Mouse (Mus musculus) cortical plate, adult 2 months (tissue): ENCODE measurements around the gene Sufu. TPM values are rescaled to one million over a fixed set of nuclear protein-coding genes. Genes with fewer than 3 reads are reported as not detected.

Experiments
- H3K27ac ChIP-seq: fragments of 200-500 bp; 2 replicates; pipeline ENCODE4 v1.5.1; 2012; ENCODE audit warnings: low read length, control low read depth, inconsistent platforms; ENCODE audit not compliant: insufficient read depth
- H3K4me1 ChIP-seq: fragments of 200-500 bp; 2 replicates; pipeline ENCODE4 v1.6.1; 2011; ENCODE audit warnings: low read length; ENCODE audit not compliant: control insufficient read depth, insufficient read depth
- H3K4me3 ChIP-seq: fragments of 200-500 bp; 2 replicates; pipeline ENCODE4 v1.5.1; 2011; ENCODE audit warnings: mild to moderate bottlenecking, low read length, control low read depth; ENCODE audit not compliant: insufficient read depth
- CTCF ChIP-seq: fragments of 200-500 bp; IDR thresholded peaks from 2 replicates; pipeline ENCODE4 v1.5.1; 2011; ENCODE audit warnings: mild to moderate bottlenecking, control low read depth, low read length; ENCODE audit not compliant: insufficient read depth; ENCODE audit errors: extremely low read depth
- POLR2A ChIP-seq: fragments of 200-500 bp; IDR thresholded peaks from 2 replicates; pipeline ENCODE4 v1.6.1; 2011; ENCODE audit warnings: mild to moderate bottlenecking, low read length, control low read depth; ENCODE audit not compliant: insufficient read depth; ENCODE audit errors: extremely low read depth
- polyA plus RNA-seq: library from polyadenylated mRNA; depleted of rRNA; stranded (reverse); fragments of >200 nt; gene quantifications from 2 replicates; pipeline ENCODE4 v1.2.3, GENCODE M21; 2012

Gene Sufu
- polyA plus RNA-seq, 1 experiment: 9.5 TPM

DNA sequence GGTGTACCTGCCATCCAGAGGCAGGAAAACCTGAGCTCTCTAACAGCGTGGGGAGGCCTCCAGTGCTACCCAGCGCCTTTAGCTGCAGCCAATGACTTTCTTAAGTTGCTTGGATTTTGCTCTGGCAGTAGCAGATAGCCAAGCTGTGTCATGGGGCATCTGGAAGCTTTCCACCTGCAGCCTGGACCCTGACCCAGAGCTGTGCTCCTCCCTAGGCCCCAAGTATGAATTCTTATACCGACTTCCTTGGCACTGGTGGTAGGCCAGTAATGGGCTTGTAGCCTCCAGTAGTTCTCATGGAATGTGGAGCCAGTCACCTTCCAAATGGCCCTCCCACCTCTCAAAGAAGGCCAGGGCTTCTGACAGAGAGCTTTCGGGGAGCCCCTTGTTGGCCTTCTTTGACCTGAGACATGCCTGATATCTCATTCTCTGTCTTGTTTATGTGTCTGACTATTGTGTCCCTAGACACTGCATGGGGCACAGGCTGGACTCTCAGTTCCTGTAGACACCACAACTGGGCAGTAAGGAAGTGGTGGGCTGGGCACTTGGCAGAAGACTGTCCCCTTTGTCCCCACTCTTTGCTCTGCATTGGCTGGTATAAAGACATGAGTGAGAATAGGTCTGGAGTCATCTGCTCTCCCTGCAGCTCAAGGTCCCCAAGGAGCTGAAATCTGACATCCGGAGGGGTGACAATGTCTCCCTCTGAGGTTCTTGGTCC lies 59.5 kb downstream of the Sufu start:
- H3K4me3 ChIP-seq: no peak overlapping the region
- TF ChIP-seq CTCF: no peak
- no peak for TF ChIP-seq POLR2A
- H3K27ac ChIP-seq: peak overlapping the region; percentile 42
- H3K4me1 ChIP-seq: peaks cover 2% of the 10 kb centered on the region; the same call in 1 of the 2 replicates

DNA sequence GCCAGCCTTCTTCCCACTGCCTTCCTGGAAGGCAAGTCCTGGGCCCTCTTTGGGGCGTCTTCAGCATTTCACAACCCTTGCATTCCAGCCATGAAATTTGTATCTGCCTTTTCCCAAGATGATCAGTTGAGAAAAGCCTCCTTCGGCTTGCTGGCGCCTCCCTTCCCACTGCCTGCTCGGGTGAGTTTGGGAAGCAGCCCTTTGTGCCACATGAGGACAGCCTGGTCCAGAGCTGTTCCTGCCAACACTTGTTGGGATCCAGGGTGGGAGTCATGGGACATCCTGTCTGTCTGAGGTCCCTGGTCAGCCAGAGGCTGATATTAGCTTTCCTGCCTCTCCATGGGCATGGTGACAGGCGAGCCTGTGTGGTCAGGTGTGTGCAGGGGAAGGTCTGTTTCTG lies 61.1 kb downstream of the Sufu start:
- no peak for TF ChIP-seq POLR2A
- no peak for TF ChIP-seq CTCF
- Histone ChIP-seq H3K27ac (no peak overlapping the region), H3K4me1 (peaks cover 2% of the 10 kb centered on the region; the same call in 1 of the 2 replicates), H3K4me3 (no peak overlapping the region)

DNA sequence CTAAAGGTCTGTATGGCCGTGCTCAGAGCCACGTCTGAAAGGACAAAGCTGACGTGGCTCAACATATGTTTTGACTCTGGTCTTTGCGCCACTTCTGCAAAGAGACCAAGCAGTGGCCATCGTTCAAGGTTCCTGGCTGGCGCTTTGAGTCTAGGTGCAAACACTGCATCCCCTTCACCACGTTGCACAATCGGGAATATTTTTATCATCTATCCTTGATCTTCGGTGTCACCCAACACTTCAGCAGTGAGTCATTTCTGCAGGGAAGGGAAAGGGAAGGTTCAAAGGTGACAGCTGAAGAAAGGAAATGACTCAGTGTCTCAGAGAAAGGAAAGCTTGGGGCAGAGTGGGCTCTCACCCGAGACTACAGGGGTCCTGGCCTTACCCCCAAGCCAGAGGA lies 62.6 kb downstream of the Sufu start:
- H3K4me3 ChIP-seq: no peak overlapping the region

GRCm38 (mm10) chr19:46459889-46460288 lies 63.2 kb downstream of the Sufu start:
- no peak overlapping the region for H3K27ac ChIP-seq
- H3K4me1 ChIP-seq: peaks cover 2% of the 10 kb centered on the region; the same call in 1 of the 2 replicates
- no peak for TF ChIP-seq CTCF
- no peak for TF ChIP-seq POLR2A
- H3K4me3 ChIP-seq: no peak overlapping the region

More for the DNA sequence above, 62.6 kb downstream of the Sufu start:
- peaks cover 2% of the 10 kb centered on the region; the same call in 1 of the 2 replicates for H3K4me1 ChIP-seq
- no peak for TF ChIP-seq CTCF
- TF ChIP-seq POLR2A: no peak
- no peak overlapping the region for H3K27ac ChIP-seq

DNA sequence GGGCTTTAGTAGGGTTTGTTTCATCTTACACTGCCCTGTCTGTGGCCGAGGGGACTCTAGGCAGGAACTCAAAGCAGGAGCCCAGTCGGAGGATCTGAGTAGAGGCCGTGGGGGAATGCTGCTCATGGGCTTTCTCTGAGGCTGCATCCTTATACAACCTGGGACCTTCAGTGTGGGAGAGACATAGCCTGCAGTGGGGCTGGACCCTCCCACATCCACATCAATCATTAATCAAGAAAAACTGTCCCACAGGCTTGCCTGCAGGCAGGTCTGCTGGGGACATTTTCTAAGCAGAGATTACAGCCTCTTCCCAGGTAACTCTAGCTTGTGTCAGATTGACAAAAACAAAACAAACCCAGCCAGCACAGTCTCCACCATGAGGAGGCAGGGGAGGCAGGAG lies 65.9 kb downstream of the Sufu start:
- no peak overlapping the region for H3K27ac ChIP-seq
- H3K4me3 ChIP-seq: no peak overlapping the region
- TF ChIP-seq POLR2A (no peak), CTCF (no peak)
- H3K4me1 ChIP-seq: peaks cover 2% of the 10 kb centered on the region; the same call in 1 of the 2 replicates

DNA sequence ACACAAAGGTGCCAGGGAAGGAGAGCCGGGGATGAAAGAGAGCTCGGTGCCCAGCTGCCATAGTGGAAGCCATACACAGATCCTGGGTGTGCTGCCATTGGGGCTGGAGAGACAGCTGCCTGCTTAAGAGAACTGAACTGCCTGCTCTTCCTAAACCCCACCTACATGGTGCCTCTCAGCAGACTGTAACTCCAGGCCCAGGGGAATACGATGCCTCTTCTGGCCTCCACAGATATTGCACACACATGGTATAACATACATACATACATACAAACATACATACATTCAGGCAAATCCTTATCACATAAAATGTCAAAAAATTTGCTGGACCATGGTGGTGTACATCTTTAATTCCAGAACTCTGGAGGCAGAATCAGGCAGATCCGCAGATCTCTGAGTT lies 66.8 kb downstream of the Sufu start:
- Histone ChIP-seq H3K27ac (no peak overlapping the region), H3K4me1 (peaks cover 2% of the 10 kb centered on the region; the same call in 1 of the 2 replicates), H3K4me3 (no peak overlapping the region)
- TF ChIP-seq POLR2A: no peak
- no peak for TF ChIP-seq CTCF

- no peak for TF ChIP-seq CTCF
- no peak for TF ChIP-seq POLR2A
- Histone ChIP-seq H3K27ac (no peak overlapping the region), H3K4me1 (peaks cover 2% of the 10 kb centered on the region; the same call in 1 of the 2 replicates), H3K4me3 (no peak overlapping the region)
Measured at GRCm38 (mm10) chr19:46466160-46466559, 69.5 kb downstream of the Sufu start.

- no peak for TF ChIP-seq CTCF
- no peak for TF ChIP-seq POLR2A
- H3K4me3 ChIP-seq: no peak overlapping the region
- H3K4me1 ChIP-seq: peaks cover 4% of the 10 kb centered on the region
- no peak overlapping the region for H3K27ac ChIP-seq
Measured at GRCm38 (mm10) chr19:46467051-46467503, 70.4 kb downstream of the Sufu start.

DNA sequence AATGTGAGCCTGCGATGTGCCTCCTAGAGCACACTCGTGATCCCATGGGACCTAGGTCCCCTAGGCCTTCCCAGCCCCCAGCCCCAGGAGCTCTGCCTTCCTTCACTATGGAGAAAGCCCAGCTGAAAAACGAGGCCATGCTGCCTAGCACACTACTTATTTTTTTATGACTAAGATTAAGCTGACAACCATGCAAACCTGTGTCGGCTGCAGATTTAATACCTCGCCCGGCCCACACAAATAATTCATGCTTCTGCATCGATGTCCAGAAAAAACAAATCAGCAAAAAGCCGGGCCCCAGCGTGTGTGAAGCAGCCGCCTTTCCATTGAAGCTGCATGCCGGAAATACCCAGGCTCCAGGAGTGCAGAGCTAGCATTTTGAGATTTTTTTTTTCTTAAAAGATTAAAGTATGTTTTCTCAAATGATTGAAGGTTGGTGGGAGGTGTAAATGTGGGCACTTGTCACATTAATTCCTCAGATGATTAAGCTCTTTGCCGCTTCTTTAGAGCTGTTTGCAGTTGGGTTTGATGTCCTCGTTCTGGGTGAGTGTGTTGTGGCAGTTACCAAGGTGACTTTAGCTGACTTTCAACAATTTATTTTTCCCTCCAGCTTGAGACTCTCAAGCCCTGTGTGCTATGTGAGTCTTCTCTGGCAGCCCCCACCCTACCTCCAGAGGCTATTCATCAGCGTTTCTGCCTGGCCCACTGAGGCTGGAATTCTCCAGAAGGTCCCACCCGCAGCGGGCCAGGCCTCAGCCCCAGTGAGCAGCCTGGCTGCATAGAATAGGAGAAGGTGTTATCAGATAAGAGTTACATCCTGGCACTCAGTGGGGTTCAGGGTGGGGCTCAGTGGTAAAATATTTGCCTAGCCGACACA lies 73.9 kb downstream of the Sufu start:
- Histone ChIP-seq H3K4me1 (peaks cover 6% of the 10 kb centered on the region), H3K4me3 (no peak overlapping the region), H3K27ac (peak overlapping the region; percentile 42; the same call in 1 of the 2 replicates)
- TF ChIP-seq POLR2A (no peak), CTCF (no peak)
